Mouse (Mus musculus): ENCODE measurements around the gene Plxna4.

Gene Plxna4

GRCm38 (mm10) chr6:32331281-32331680, 256.7 kb downstream of the Plxna4 start:
- no peak for DNase-seq

GRCm38 (mm10) chr6:32330034-32330795, 257.8 kb downstream of the Plxna4 start:
- DNase-seq = no peak

GRCm38 (mm10) chr6:32328028-32328427, 260.0 kb downstream of the Plxna4 start:
- DNase-seq = peak; percentile 60

- DNase-seq = no peak
Measured at GRCm38 (mm10) chr6:32327173-32327572, 260.8 kb downstream of the Plxna4 start.

GRCm38 (mm10) chr6:32326406-32326805, 261.6 kb downstream of the Plxna4 start:
- DNase-seq = no peak

- DNase-seq = no peak
Measured at GRCm38 (mm10) chr6:32325851-32326250, 262.1 kb downstream of the Plxna4 start.

- DNase-seq = no peak
Measured at GRCm38 (mm10) chr6:32321187-32321586, 266.8 kb downstream of the Plxna4 start.

- peak; percentile 8 for DNase-seq
Measured at GRCm38 (mm10) chr6:32320254-32320653, 267.7 kb downstream of the Plxna4 start.

- DNase-seq = no peak
Measured at GRCm38 (mm10) chr6:32317470-32317869, 270.5 kb downstream of the Plxna4 start.

GRCm38 (mm10) chr6:32315011-32315450, 273.0 kb downstream of the Plxna4 start:
- DNase-seq = no peak

- DNase-seq = no peak
Measured at GRCm38 (mm10) chr6:32309147-32309546, 278.8 kb downstream of the Plxna4 start.

GRCm38 (mm10) chr6:32300611-32301010, 287.4 kb downstream of the Plxna4 start:
- no peak for DNase-seq

GRCm38 (mm10) chr6:32281457-32281856, 306.5 kb downstream of the Plxna4 start:
- DNase-seq = no peak

- DNase-seq = no peak
Measured at GRCm38 (mm10) chr6:32280728-32281127, 307.3 kb downstream of the Plxna4 start.

GRCm38 (mm10) chr6:32271463-32271862, 316.5 kb downstream of the Plxna4 start:
- no peak for DNase-seq

- no peak for DNase-seq
Measured at GRCm38 (mm10) chr6:32266085-32266484, 321.9 kb downstream of the Plxna4 start.

GRCm38 (mm10) chr6:32261339-32261738, 326.7 kb downstream of the Plxna4 start:
- DNase-seq = no peak

- no peak for DNase-seq
Measured at GRCm38 (mm10) chr6:32260341-32260740, 327.7 kb downstream of the Plxna4 start.

- no peak for DNase-seq
Measured at GRCm38 (mm10) chr6:32255191-32255590, 332.8 kb downstream of the Plxna4 start.

GRCm38 (mm10) chr6:32252168-32252567, 335.8 kb downstream of the Plxna4 start:
- no peak for DNase-seq

- DNase-seq = no peak
Measured at GRCm38 (mm10) chr6:32251674-32252073, 336.3 kb downstream of the Plxna4 start.

GRCm38 (mm10) chr6:32246036-32246435, 342.0 kb downstream of the Plxna4 start:
- DNase-seq = no peak

GRCm38 (mm10) chr6:32243040-32243439, 345.0 kb downstream of the Plxna4 start:
- DNase-seq = no peak

- DNase-seq = no peak
Measured at GRCm38 (mm10) chr6:32231383-32231782, 356.6 kb downstream of the Plxna4 start.

- DNase-seq = no peak
Measured at GRCm38 (mm10) chr6:32226636-32227035, 361.4 kb downstream of the Plxna4 start.

Measured in thymus, postnatal 25 days (tissue).